Mouse (Mus musculus) heart, embryonic 14.5 days (tissue): ENCODE measurements around the gene Cux1. TPM values are rescaled to one million over a fixed set of nuclear protein-coding genes. Genes with fewer than 3 reads are reported as not detected.

Experiments used
- ATAC-seq: fragments of 200-750 bp; cut with Nextera tagmentation; 2 replicates; pipeline ENCODE4 v1.8.0; 2017; ENCODE audit warnings: low read depth, moderate TSS enrichment; ENCODE audit not compliant: insufficient number of reproducible peaks, insufficient read depth, low FRiP score
- H3K27ac ChIP-seq, 2 experiments: fragments of 200-500 bp in 1 of 2; fragments of 300-500 bp in 1 of 2; sonication (generic) in 1 of 2; replicated peaks in 1 of 2; 2 replicates each; pipeline ENCODE4 v1.5.1; 2012 to 2014; ENCODE audit warnings: low read depth in 2 of 2, low read length in 2 of 2, control low read depth in 1 of 2, mild to moderate bottlenecking in 1 of 2, mixed read lengths in 1 of 2; ENCODE audit not compliant: control insufficient read depth in 1 of 2, insufficient read depth in 1 of 2
- H3K27me3 ChIP-seq: fragments of 300-500 bp; sonication (generic); 2 replicates; pipeline ENCODE4 v1.6.1; 2014; ENCODE audit warnings: mild to moderate bottlenecking, low read length, control low read depth; ENCODE audit not compliant: control insufficient read depth, insufficient read depth
- H3K36me3 ChIP-seq: fragments of 300-500 bp; sonication (generic); 2 replicates; pipeline ENCODE4 v1.6.1; 2014; ENCODE audit warnings: mild to moderate bottlenecking, control low read depth, low read length, mixed read lengths; ENCODE audit not compliant: control insufficient read depth, insufficient read depth
- H3K4me1 ChIP-seq, 2 experiments: fragments of 200-500 bp in 1 of 2; fragments of 300-500 bp in 1 of 2; sonication (generic) in 1 of 2; 2 replicates each; pipeline ENCODE4 v1.6.1; 2012 to 2014; ENCODE audit warnings: low read length in 2 of 2, control low read depth in 1 of 2, mixed read lengths in 1 of 2; ENCODE audit not compliant: control insufficient read depth in 2 of 2, insufficient read depth in 2 of 2
- H3K4me2 ChIP-seq: fragments of 300-500 bp; sonication (generic); 2 replicates; pipeline ENCODE4 v1.6.1; 2014; ENCODE audit warnings: mild to moderate bottlenecking, low read length
- H3K4me3 ChIP-seq, 2 experiments: fragments of 200-500 bp in 1 of 2; fragments of 300-500 bp in 1 of 2; sonication (generic) in 1 of 2; 2 replicates each; pipeline ENCODE4 v1.5.1; 2012 to 2014; ENCODE audit warnings: low read length in 2 of 2, mild to moderate bottlenecking in 2 of 2, control low read depth in 1 of 2, low read depth in 1 of 2, moderate library complexity in 1 of 2; ENCODE audit not compliant: control insufficient read depth in 1 of 2, insufficient read depth in 1 of 2
- H3K9ac ChIP-seq: fragments of 300-500 bp; sonication (generic); 2 replicates; pipeline ENCODE4 v1.6.1; 2014; ENCODE audit warnings: mild to moderate bottlenecking, low read length
- H3K9me3 ChIP-seq: fragments of 300-500 bp; sonication (generic); 2 replicates; pipeline ENCODE4 v1.6.1; 2016; ENCODE audit warnings: low read length, control low read depth; ENCODE audit not compliant: control insufficient read depth
- WGBS: fragments of 180-500 bp; shearing (Covaris S2); extraction: QIAGEN DNeasy Blood & Tissue Kit; methylation state at CpG from one replicate; pipeline ENCODE4 v1.1.7; 2014; 5-methylcytosine and 5-hydroxymethylcytosine counted together
- polyA plus RNA-seq: library from polyadenylated mRNA; unstranded; fragments of >200 nt; fragmentation: Nextera tagmentation; extraction: Ambion mirVana; gene quantifications from 2 replicates; pipeline ENCODE4 v1.2.1, GENCODE M21; 2014

Gene Cux1
- polyA plus RNA-seq, 1 experiment from 2014 or later: 71.6 TPM

DNA sequence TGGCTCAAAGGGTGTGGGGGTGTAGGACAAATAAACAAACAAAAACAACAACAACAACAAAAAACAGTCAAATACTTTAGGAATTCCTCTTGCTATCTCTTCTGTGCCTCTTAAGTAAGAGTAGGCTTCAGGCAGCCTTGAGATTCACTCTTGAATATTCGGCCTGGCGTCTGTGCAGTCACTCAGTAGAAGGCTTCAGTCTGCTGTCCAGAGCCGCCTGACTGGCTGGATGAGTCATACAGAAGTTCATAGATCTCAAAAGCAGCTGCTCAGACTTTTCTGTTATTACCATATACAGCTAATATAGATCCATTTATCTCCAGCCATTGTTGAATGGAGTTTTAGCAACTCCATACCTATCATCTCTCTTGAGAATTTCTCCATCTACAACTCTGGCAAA, 145.4 kb downstream of the Cux1 start:
- Histone ChIP-seq H3K4me2 (no peak overlapping the region), H3K4me1 (peaks cover 2 to 38% of the 10 kb centered on the region in 2 experiments), H3K27ac (no peak overlapping the region), H3K36me3 (no peaks in the 10 kb centered on the region), H3K9me3 (no peaks in the 10 kb centered on the region), H3K4me3 (no peak overlapping the region), H3K27me3 (no peaks in the 10 kb centered on the region), H3K9ac (no peak overlapping the region)
- WGBS: 29% methylated on average over 3 of the region's 3 CpGs
- no peak for ATAC-seq

DNA sequence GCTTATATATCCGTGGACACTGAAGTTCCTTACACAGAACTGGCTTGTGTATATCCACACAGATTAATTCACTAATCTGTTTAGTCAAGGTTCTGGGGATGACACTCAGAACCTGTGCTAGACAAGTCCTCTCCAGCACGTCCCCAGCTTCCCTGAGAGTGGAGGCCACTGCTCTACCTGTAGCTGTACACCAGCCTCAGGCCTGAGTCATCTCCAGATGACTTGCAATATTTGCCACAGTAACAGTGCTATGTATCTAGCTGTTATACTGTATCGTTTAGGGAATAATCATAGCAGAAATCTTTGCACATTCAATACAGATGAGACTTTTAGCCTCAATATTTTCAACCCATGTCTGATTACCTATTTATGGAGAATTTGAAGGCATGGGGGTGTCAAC, 146.0 kb downstream of the Cux1 start:
- no peak overlapping the region for H3K4me3 ChIP-seq
- 88% methylated on average over 3 of the region's 3 CpGs for WGBS

DNA sequence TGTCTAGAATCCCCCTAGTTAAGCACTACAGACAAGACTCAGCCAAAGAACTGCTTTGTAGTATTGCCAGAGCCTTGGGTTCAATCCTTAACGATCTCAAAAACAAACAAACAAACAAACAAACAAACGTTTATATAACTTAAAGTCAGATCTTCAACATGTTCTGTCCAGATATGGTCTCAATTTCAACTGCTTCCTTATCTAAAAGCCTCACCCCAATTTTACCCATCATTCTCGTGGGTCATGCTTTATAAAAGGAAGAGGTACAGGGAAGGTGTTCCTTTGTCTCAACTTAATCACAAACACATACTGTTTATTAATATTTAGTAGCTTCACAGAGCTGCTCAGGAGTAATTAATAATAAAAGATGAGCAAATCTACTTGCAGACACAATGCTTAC, 146.9 kb downstream of the Cux1 start:
- no peaks in the 10 kb centered on the region for H3K27me3 ChIP-seq
- ATAC-seq: no peak

More for the DNA sequence above, 146.0 kb downstream of the Cux1 start:
- Histone ChIP-seq H3K9ac (no peak overlapping the region), H3K4me1 (peaks cover 0 to 33% of the 10 kb centered on the region in 2 experiments; a peak in 3 of 4 replicates), H3K27me3 (no peaks in the 10 kb centered on the region), H3K36me3 (no peaks in the 10 kb centered on the region), H3K27ac (no peak overlapping the region), H3K4me2 (no peak overlapping the region), H3K9me3 (no peaks in the 10 kb centered on the region)
- no peak for ATAC-seq

GRCm38 (mm10) chr5:136417891-136418290, 149.4 kb downstream of the Cux1 start:
- H3K4me3 ChIP-seq: no peak overlapping the region
- H3K27me3 ChIP-seq: no peaks in the 10 kb centered on the region
- H3K4me1 ChIP-seq: peaks cover 3 to 38% of the 10 kb centered on the region in 2 experiments
- ATAC-seq: no peak
- no peaks in the 10 kb centered on the region for H3K9me3 ChIP-seq
- H3K36me3 ChIP-seq: no peaks in the 10 kb centered on the region
- 81% methylated on average over 4 of the region's 4 CpGs for WGBS
- peak overlapping the region; percentile 37 to 54; a peak in 2 of 4 replicates for H3K27ac ChIP-seq
- no peak overlapping the region for H3K9ac ChIP-seq
- H3K4me2 ChIP-seq: no peak overlapping the region

More for the DNA sequence above, 146.9 kb downstream of the Cux1 start:
- Histone ChIP-seq H3K27ac (no peak overlapping the region), H3K36me3 (no peaks in the 10 kb centered on the region), H3K4me1 (peaks cover 0 to 29% of the 10 kb centered on the region in 2 experiments; a peak in 3 of 4 replicates), H3K9ac (no peak overlapping the region), H3K4me3 (no peak overlapping the region), H3K9me3 (no peaks in the 10 kb centered on the region), H3K4me2 (no peak overlapping the region)
- WGBS: 78% methylated on average over 3 of the region's 3 CpGs

DNA sequence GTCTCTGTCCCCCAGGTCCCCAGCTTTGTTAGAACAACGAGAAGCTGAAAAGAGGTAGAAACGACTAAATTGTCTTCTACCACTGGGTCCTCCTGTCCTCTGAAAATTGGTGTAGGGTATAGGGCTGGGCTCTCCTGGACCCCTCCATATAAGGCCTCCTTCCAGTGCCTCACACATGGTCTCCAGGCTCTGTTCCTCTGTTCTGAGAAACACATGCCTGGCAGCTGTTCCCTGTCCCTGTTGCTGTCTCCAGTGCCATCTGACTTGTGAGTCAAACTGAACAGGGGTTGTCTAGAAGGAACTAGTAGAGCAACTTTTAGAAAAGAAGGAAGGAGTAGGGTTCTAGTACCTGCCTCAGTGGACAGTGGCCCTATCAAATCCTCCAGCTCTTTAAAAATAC, 152.8 kb downstream of the Cux1 start:
- Histone ChIP-seq H3K9ac (no peak overlapping the region), H3K27me3 (no peaks in the 10 kb centered on the region), H3K4me1 (peaks cover 16 to 48% of the 10 kb centered on the region in 2 experiments), H3K4me3 (no peak overlapping the region), H3K36me3 (no peaks in the 10 kb centered on the region), H3K4me2 (no peak overlapping the region), H3K27ac (no peak overlapping the region), H3K9me3 (no peaks in the 10 kb centered on the region)
- WGBS: 91% methylated on average over 2 of the region's 2 CpGs
- no peak for ATAC-seq

DNA sequence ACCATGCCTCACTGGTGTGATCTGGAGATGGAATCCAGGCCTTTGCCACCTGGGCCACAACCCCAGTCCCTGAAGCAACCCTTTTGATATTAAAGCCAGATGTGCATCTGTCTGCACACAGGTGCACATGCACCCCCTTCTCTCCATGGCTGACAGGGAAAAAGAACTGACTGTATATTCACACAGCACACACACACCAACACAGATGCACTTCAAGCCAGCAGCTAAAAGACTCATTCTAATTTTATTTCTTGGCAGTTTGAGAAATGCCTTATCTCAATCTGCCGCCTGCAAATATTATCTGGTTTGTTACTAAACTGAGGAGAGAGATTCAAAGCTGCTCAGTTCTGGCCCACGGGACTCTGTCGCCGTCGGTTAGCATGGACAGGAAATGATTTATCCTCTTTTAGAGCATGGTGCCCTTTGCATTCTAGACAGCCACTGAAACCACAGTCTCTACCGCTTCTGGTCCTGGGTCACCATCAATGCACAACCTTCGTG, 156.6 kb downstream of the Cux1 start:
- peak overlapping the region; percentile 10 to 35 for H3K27ac ChIP-seq
- ATAC-seq: no peak
- WGBS: 14% methylated on average over 7 of the region's 7 CpGs

DNA sequence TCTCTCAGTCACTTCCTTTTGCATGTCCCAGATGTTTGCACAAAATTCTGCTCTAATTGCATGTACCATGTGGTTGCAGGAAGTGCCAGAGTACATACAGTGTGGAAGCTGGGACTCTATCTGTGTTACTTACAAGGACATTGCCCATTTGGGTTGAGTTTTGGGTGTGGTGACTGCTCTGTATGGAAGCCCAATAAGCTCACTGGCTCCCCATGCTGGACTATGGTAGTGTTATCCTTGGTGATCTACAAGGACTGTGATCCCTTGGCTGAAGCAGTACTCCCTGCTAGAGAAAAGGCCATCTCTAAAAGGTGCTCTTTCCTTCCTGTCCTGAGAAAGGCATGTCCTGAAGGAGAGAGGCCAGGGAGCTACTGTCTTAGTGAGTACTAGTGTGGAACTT, 160.9 kb downstream of the Cux1 start:
- Histone ChIP-seq H3K9me3 (peaks cover 5% of the 10 kb centered on the region), H3K27ac (no peak overlapping the region), H3K4me1 (peaks cover 30 to 45% of the 10 kb centered on the region in 2 experiments), H3K27me3 (no peaks in the 10 kb centered on the region), H3K4me3 (no peak overlapping the region), H3K9ac (no peak overlapping the region), H3K4me2 (no peak overlapping the region), H3K36me3 (peaks cover 14% of the 10 kb centered on the region)
- no peak for ATAC-seq

More for the DNA sequence above, 156.6 kb downstream of the Cux1 start:
- peaks cover 14% of the 10 kb centered on the region for H3K36me3 ChIP-seq
- H3K9me3 ChIP-seq: peaks cover 5% of the 10 kb centered on the region
- no peak overlapping the region for H3K4me3 ChIP-seq
- no peaks in the 10 kb centered on the region for H3K27me3 ChIP-seq
- H3K4me1 ChIP-seq: peaks cover 21 to 39% of the 10 kb centered on the region in 2 experiments
- no peak overlapping the region for H3K9ac ChIP-seq
- H3K4me2 ChIP-seq: no peak overlapping the region

- Histone ChIP-seq H3K27ac (peak overlapping the region in 1 of 2 experiments; percentile 41; a peak in 1 of 4 replicates), H3K4me1 (peaks cover 13 to 23% of the 10 kb centered on the region in 2 experiments), H3K36me3 (peaks cover 14% of the 10 kb centered on the region), H3K4me3 (no peak overlapping the region), H3K9ac (no peak overlapping the region), H3K27me3 (no peaks in the 10 kb centered on the region), H3K9me3 (peaks cover 5% of the 10 kb centered on the region), H3K4me2 (peak overlapping the region; percentile 28)
- ATAC-seq: peak; percentile 75; the same call in 1 of the 2 replicates
- WGBS: 22% methylated on average over 19 of the region's 19 CpGs
Observed at GRCm38 (mm10) chr5:136403565-136403961, 163.7 kb downstream of the Cux1 start.
